Mouse (Mus musculus) liver, embryonic 15.5 days (tissue): ENCODE measurements around the gene Wbp2. TPM values are rescaled to one million over a fixed set of nuclear protein-coding genes. Genes with fewer than 3 reads are reported as not detected.

Experiments
- ATAC-seq: fragments of 200-750 bp; cut with Nextera tagmentation; 2 replicates; pipeline ENCODE4 v1.8.0; 2017; ENCODE audit warnings: moderate number of reproducible peaks, mild to moderate bottlenecking, moderate library complexity; ENCODE audit not compliant: insufficient read depth
- H3K27ac ChIP-seq: fragments of 300-500 bp; sonication (generic); replicated peaks from 2 replicates; pipeline ENCODE4 v1.5.1; 2015; ENCODE audit warnings: mild to moderate bottlenecking, inconsistent platforms
- H3K27me3 ChIP-seq: fragments of 300-500 bp; sonication (generic); 2 replicates; pipeline ENCODE4 v1.6.1; 2015; ENCODE audit warnings: mild to moderate bottlenecking, inconsistent platforms
- H3K36me3 ChIP-seq: fragments of 300-500 bp; sonication (generic); replicated peaks from 2 replicates; pipeline ENCODE4 v1.6.1; 2015; ENCODE audit warnings: moderate library complexity, mild to moderate bottlenecking, inconsistent platforms
- H3K4me1 ChIP-seq: fragments of 300-500 bp; sonication (generic); replicated peaks from 2 replicates; pipeline ENCODE4 v1.6.1; 2015; ENCODE audit warnings: inconsistent platforms
- H3K4me2 ChIP-seq: fragments of 300-500 bp; sonication (generic); 2 replicates; pipeline ENCODE4 v1.6.1; 2015; ENCODE audit warnings: moderate library complexity, mild to moderate bottlenecking, inconsistent platforms
- H3K4me3 ChIP-seq: fragments of 300-500 bp; sonication (generic); replicated peaks from 2 replicates; pipeline ENCODE4 v1.5.1; 2015; ENCODE audit warnings: mild to moderate bottlenecking, inconsistent platforms
- H3K9ac ChIP-seq: fragments of 300-500 bp; sonication (generic); 2 replicates; pipeline ENCODE4 v1.6.1; 2015; ENCODE audit warnings: moderate library complexity, mild to moderate bottlenecking, inconsistent platforms
- H3K9me3 ChIP-seq: fragments of 300-500 bp; sonication (generic); replicated peaks from 2 replicates; pipeline ENCODE4 v1.6.1; 2016; ENCODE audit warnings: inconsistent platforms
- WGBS: fragments of 180-500 bp; shearing (Covaris S2); methylation state at CpG from one replicate; pipeline ENCODE4 v1.1.7; 2015; ENCODE audit warnings: mixed read lengths; ENCODE audit not compliant: insufficient replicate concordance; 5-methylcytosine and 5-hydroxymethylcytosine counted together
- polyA plus RNA-seq: library from polyadenylated mRNA; unstranded; fragments of >200 nt; fragmentation: Nextera tagmentation; extraction: Ambion mirVana; gene quantifications from 2 replicates; pipeline ENCODE4 v1.2.1, GENCODE M21; 2015

Wbp2 gene
- polyA plus RNA-seq: 83.9 and 93.0 TPM in 2 replicates

DNA sequence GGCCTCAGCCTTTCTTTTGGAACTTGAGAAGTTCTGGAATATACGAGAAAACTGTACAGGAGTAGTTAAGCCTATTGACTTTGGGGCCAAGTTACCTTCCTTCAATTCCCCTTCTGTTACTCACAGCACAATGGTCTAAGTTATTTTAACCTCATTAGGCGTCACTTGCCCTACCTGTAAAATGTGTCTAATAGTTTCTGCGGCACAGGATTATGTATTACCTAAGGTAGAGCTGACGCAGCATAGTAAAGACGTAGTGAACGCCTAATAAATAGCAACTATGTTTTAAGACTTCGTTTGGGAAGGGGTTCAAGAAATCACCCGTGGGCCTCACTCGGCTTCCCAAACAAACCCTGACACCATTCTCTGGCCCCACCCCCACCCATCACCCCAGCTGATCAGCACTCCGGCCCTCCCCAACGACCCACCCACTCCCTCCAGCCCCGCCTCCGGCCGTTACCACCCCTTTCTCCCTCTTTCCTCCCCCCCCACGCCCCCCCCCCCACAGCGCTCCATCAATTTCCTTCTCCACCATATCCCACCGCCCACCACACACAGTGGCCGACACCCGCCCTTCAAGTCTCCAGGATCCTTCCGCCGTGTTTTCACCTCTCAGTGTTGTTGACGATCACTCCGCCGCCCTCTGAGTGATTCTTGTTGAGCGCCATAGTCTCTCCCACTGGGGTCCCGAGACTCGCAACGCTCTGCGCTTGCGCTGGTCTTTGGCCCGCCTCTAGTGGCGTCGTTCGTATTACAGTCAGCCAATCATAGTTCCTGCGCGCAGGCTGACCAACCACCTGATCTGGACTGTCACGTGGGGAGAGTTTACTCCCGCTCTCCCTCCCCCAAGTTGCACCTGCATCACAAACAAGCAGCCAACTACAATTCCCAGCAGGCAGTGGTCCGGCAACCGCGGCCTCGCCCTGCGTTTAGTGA, at the start of gene Wbp2:
Gene Wbp2 (minus strand): TSS at position 738 of the 936 bp plus-strand sequence.
- H3K36me3 ChIP-seq: peaks cover 40% of the 10 kb centered on the region
- H3K27ac ChIP-seq: peak within 1 kb of the TSS; percentile 88
- no peaks in the 10 kb centered on the region for H3K27me3 ChIP-seq
- peak within 1 kb of the TSS; percentile 78 for H3K4me2 ChIP-seq
- no peaks in the 10 kb centered on the region for H3K9me3 ChIP-seq
- peaks cover 62% of the 10 kb centered on the region for H3K4me1 ChIP-seq
- WGBS: 5% methylated on average over 42 of the region's 43 CpGs
- H3K4me3 ChIP-seq: peak within 1 kb of the TSS; percentile 65
- ATAC-seq: peak; percentile 92
- H3K9ac ChIP-seq: peak within 1 kb of the TSS; percentile 65

- H3K27me3 ChIP-seq: no peaks in the 10 kb centered on the region
- no peak overlapping the region for H3K4me2 ChIP-seq
- peaks cover 33% of the 10 kb centered on the region; the same call in 1 of the 2 replicates for H3K36me3 ChIP-seq
- 78% methylated on average over 10 of the region's 10 CpGs for WGBS
- H3K4me1 ChIP-seq: peaks cover 52% of the 10 kb centered on the region
- H3K27ac ChIP-seq: no peak overlapping the region
- no peaks in the 10 kb centered on the region for H3K9me3 ChIP-seq
- ATAC-seq: no peak
- no peak overlapping the region for H3K9ac ChIP-seq
- H3K4me3 ChIP-seq: no peak overlapping the region
Measured at GRCm38 (mm10) chr11:116134171-116134570, 47.4 kb upstream of the Wbp2 start.

- ATAC-seq: no peak
- H3K9me3 ChIP-seq: no peaks in the 10 kb centered on the region
Measured at GRCm38 (mm10) chr11:116133497-116133896, 46.7 kb upstream of the Wbp2 start.

DNA sequence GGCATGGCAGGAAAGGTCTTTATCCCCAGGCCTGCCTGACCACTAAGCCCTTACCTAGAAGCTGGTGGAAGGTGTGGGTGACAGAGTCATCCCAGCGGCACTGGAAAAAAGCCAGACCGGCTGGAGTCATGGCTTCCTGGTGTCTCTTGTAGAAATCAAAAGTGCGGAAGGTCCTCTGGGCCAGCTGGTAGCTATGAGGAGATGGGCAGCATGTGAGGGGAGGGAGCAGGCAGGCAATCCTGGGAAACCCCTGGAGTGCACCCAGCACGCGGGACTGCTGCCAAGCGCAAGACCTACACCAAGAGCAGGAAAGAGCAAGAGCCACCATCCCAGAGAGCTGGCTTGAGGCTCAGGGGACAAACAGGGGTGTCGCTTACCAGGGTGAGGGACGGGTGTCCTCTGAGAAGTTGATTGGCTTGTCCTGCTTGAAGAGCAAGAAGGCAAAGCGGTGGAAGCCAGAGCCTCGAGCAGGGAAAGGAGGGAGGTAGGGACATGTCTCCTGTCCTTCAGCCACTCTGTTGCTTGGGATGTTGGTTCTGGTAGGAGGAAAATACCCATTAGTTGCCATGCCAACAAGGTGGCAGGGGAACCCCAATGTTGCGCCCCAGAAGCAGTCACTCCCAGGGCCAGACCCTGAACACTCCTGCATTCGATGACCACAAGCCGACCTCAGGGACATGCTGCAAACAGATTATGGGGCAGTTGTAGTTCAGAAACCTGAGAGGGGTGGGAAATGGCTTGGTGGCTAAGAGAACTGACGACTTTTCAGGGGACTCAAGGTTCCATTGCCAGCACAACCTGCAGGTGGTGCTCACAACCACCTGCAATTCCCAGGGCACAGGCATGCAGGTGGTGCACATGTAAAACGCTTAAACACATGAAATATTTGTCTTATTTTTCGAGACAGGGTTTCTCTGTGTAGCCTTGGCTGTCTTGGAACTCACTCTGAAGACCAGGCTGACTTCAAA, 45.9 kb upstream of the Wbp2 start:
- ATAC-seq: no peak
- H3K4me1 ChIP-seq: peaks cover 47% of the 10 kb centered on the region
- H3K4me2 ChIP-seq: no peak overlapping the region
- no peak overlapping the region for H3K27ac ChIP-seq
- H3K4me3 ChIP-seq: no peak overlapping the region
- no peak overlapping the region for H3K9ac ChIP-seq
- WGBS: 72% methylated on average over 16 of the region's 16 CpGs
- H3K9me3 ChIP-seq: no peaks in the 10 kb centered on the region
- no peaks in the 10 kb centered on the region for H3K27me3 ChIP-seq
- peaks cover 33% of the 10 kb centered on the region; the same call in 1 of the 2 replicates for H3K36me3 ChIP-seq

More at GRCm38 (mm10) chr11:116133497-116133896, 46.7 kb upstream of the Wbp2 start:
- Histone ChIP-seq H3K4me3 (no peak overlapping the region), H3K4me2 (no peak overlapping the region), H3K27me3 (no peaks in the 10 kb centered on the region), H3K9ac (no peak overlapping the region), H3K4me1 (peaks cover 51% of the 10 kb centered on the region), H3K27ac (no peak overlapping the region), H3K36me3 (peaks cover 33% of the 10 kb centered on the region; the same call in 1 of the 2 replicates)
- WGBS: 62% methylated on average over 5 of the region's 5 CpGs

DNA sequence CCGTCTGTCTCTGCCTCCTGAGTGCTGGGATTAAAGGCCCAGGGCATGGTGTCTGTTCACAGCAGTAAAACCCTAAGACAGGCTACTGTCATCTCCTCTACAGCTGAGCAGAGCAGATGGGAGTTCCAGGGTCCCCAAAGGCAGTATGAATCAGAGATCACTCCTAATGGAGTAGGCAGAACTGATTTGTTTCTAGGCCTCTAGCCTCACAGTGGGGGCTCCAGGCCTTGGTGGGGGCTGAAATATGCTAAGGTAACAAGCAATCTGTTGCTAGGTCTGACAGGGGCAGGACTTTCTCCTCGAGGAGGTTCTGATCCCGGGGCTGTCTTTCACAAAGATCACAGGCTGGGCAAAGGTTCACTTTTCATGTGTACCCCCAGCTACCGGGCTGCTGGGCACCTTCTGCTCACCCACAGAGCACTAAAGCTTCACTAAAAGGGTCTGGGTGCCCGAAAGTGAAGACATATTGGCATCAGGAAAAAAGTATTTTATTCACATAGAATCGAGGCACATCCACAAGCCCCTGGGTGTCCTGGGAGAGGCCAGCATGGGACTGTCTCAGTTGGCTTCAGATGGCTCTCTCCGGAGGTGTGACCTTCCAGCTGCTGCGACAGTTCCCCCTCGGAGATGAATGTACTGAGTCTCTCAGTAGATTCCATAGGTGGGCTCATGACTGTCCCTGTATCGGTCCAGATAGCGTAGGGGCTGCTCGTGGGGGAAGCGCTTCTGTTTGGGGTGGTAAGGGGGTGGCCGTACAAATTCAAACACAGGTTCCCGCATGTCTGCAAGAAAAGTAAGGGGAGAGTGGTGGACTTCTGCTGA, 44.8 kb upstream of the Wbp2 start:
- H3K4me2 ChIP-seq: peak overlapping the region; percentile 85
- H3K36me3 ChIP-seq: peaks cover 35% of the 10 kb centered on the region
- H3K27ac ChIP-seq: peak overlapping the region; percentile 77
- ATAC-seq: no peak
- peaks cover 47% of the 10 kb centered on the region for H3K4me1 ChIP-seq
- H3K9me3 ChIP-seq: no peaks in the 10 kb centered on the region
- H3K4me3 ChIP-seq: peak overlapping the region; percentile 63
- no peaks in the 10 kb centered on the region for H3K27me3 ChIP-seq
- H3K9ac ChIP-seq: peak overlapping the region; percentile 56
- 73% methylated on average over 15 of the region's 15 CpGs for WGBS

DNA sequence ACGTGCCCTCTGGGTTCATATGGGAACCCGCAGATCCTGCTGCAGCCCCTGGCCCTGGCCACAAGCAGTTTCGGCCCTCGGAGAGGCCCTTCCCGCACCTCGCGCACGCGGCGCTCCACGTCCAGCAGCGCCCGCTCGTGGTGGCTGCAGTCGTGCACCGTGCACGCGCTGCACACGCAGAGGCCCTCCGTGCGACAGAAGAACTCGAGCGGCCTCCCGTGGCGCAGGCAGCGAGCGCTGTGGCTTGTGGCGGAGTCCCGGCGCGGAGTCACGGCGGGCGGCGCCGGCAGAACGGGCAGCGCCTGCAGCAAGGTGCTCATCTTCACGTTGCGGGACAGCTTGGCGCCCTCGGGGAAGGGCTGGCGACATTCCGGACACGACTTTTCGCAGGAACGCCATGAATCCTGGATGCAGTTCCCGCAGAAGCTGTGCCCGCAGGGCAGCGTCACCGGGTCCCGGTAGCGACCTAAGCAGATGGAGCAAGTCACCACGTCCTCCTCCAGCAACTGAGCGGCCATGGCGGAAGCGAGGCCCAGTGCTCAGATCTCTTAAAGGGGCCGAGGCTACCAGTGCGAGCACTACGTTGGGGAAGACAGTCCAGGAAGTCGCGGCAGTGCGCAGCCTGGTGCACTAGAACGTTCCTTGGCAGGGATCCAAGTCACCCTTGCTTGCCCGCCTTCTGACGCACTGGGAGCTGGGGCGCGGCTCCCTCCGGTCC, 43.9 kb upstream of the Wbp2 start, which contains the start of gene Trim65:
Gene Trim65 (minus strand): TSS at position 641 of the 718 bp plus-strand sequence.
- no peaks in the 10 kb centered on the region for H3K9me3 ChIP-seq
- ATAC-seq: peak; percentile 73
- H3K4me1 ChIP-seq: peaks cover 44% of the 10 kb centered on the region
- peak within 1 kb of the TSS; percentile 85 for H3K4me2 ChIP-seq
- H3K27ac ChIP-seq: peak within 1 kb of the TSS; percentile 77
- H3K27me3 ChIP-seq: no peaks in the 10 kb centered on the region
- WGBS: under 1% methylated on average over 69 of the region's 69 CpGs
- H3K9ac ChIP-seq: peak within 1 kb of the TSS; percentile 56
- H3K36me3 ChIP-seq: peaks cover 44% of the 10 kb centered on the region
- H3K4me3 ChIP-seq: peak within 1 kb of the TSS; percentile 63

DNA sequence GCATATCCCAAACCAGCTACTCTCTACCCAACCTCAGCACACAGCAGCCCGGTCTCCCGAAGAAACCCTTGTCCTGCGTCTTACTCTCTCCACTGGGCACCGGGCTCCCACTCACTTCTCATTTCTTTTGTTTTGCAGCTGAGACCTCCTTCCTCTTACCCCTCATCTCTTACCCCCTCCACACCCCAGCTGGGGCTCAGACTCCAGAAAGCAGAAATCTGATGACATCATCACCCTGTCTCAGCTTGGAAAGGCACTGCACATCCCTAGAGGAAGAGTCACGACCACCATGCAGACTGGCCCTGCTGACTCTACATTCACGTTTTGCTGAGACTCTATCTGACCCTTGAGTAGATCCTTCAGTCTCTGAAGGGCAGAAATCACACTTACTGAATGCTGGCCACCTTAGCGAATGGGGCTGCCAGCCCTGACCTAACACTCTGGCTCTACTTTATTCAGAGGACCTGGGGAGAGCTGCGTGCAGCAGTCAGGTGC, 43.2 kb upstream of the Wbp2 start:
- WGBS: 18% methylated on average over 8 of the region's 8 CpGs
- ATAC-seq: no peak
- H3K4me3 ChIP-seq: peak overlapping the region; percentile 63
- H3K9me3 ChIP-seq: no peaks in the 10 kb centered on the region
- H3K36me3 ChIP-seq: peaks cover 46% of the 10 kb centered on the region
- H3K27me3 ChIP-seq: no peaks in the 10 kb centered on the region
- peak overlapping the region; percentile 85 for H3K4me2 ChIP-seq
- peak overlapping the region; percentile 77; the same call in 1 of the 2 replicates for H3K27ac ChIP-seq
- H3K4me1 ChIP-seq: peaks cover 44% of the 10 kb centered on the region
- H3K9ac ChIP-seq: peak overlapping the region; percentile 56

DNA sequence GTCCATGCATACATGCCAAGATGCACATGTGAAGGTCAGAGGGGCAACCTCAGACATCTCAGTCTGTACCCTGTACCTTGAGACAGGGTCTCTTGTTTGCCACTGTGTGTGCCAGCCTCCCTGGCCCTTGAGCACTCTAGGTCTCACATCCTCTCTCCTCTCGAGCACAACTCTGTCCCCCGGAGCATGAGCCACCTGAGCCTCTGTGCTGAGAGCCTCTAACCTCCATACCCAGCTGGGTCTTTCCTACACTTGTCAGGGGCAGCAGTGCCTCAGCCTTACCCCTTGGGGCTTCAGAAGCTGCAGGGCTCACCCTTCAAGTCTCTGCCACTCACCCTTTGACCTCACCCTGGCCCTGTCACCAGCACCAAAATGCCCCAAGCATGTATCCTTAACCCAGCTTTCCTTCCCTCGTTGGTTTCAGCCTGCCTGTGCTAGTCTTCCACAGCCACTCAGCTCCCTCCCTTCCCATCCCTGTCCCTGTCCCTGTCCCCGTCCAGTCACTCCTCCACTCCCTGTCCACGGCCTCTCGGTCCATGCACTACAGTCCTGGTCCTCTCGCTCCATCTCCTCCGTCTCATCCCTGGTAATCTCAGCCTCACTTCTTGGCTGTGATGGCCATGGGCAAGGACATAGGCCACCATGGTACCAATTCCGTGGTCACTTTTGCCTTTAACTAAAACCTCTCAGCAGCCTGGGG, 42.4 kb upstream of the Wbp2 start:
- H3K4me1 ChIP-seq: peaks cover 44% of the 10 kb centered on the region

GRCm38 (mm10) chr11:116127986-116128385, 41.2 kb upstream of the Wbp2 start:
- no peak overlapping the region for H3K4me2 ChIP-seq
- no peak overlapping the region for H3K27ac ChIP-seq
- no peak overlapping the region for H3K9ac ChIP-seq

More for the DNA sequence above, 42.4 kb upstream of the Wbp2 start:
- Histone ChIP-seq H3K9me3 (no peaks in the 10 kb centered on the region), H3K27ac (no peak overlapping the region), H3K9ac (no peak overlapping the region), H3K27me3 (no peaks in the 10 kb centered on the region), H3K36me3 (peaks cover 38% of the 10 kb centered on the region), H3K4me2 (peak overlapping the region; percentile 85), H3K4me3 (no peak overlapping the region)
- no peak for ATAC-seq
- WGBS: 71% methylated on average over 9 of the region's 9 CpGs

More at GRCm38 (mm10) chr11:116127986-116128385, 41.2 kb upstream of the Wbp2 start:
- no peaks in the 10 kb centered on the region for H3K9me3 ChIP-seq
- H3K4me1 ChIP-seq: peaks cover 44% of the 10 kb centered on the region
- H3K4me3 ChIP-seq: no peak overlapping the region
- 72% methylated on average over 9 of the region's 9 CpGs for WGBS
- H3K36me3 ChIP-seq: peaks cover 29% of the 10 kb centered on the region
- no peaks in the 10 kb centered on the region for H3K27me3 ChIP-seq
- ATAC-seq: no peak
